Mouse (Mus musculus): ENCODE data around the gene Irx6. TPM values are rescaled to one million over a fixed set of nuclear protein-coding genes. Genes with fewer than 3 reads are reported as not detected.

Gene Irx6
- 0.90 and 0.99 TPM in 2 replicates for polyA plus RNA-seq (2016; fragmentation: Nextera tagmentation; extraction: Ambion mirVana)

- peaks cover 100% of the 10 kb centered on the region for H3K27me3 ChIP-seq (ENCODE audit: insufficient read depth, poor library complexity, severe bottlenecking)
- H3K4me1 ChIP-seq (replicated peaks) = peaks cover 57% of the 10 kb centered on the region
- H3K9me3 ChIP-seq = no peaks in the 10 kb centered on the region
- H3K4me3 ChIP-seq = peak within 1 kb of the TSS; percentile 67
- WGBS = under 1% methylated on average over 59 of the region's 62 CpGs
- peak; percentile 60 for DNase-seq (ENCODE audit: low spot score)
- 0 out of 2 replicates have a peak, but pooled peaks cover 3% of the 10 kb centered on the region for H3K36me3 ChIP-seq
- peak within 1 kb of the TSS; percentile 85 for H3K27ac ChIP-seq
These were observed at the start of gene Irx6 for GRCm38 (mm10) chr8:92674244-92675128. TSS of gene Irx6 (plus strand) at chr8:92674288.

- Histone ChIP-seq H3K9me3 (no peaks in the 10 kb centered on the region), H3K27ac (no peak overlapping the region), H3K4me1 (replicated peaks) (no peaks in the 10 kb centered on the region), H3K36me3 (no peaks in the 10 kb centered on the region), H3K4me3 (no peak overlapping the region), H3K27me3 (ENCODE audit: insufficient read depth, poor library complexity, severe bottlenecking) (no peaks in the 10 kb centered on the region)
- no peak for DNase-seq (ENCODE audit: low spot score)
- whole genome bisulfite sequencing = 66% methylated on average over 14 of the region's 14 CpGs
These were observed 45.1 kb upstream of the Irx6 start for GRCm38 (mm10) chr8:92628711-92629650.

- Histone ChIP-seq H3K36me3 (no peaks in the 10 kb centered on the region), H3K9me3 (no peaks in the 10 kb centered on the region), H3K27me3 (ENCODE audit: insufficient read depth, poor library complexity, severe bottlenecking) (no peaks in the 10 kb centered on the region), H3K27ac (no peak overlapping the region), H3K4me1 (replicated peaks) (no peaks in the 10 kb centered on the region), H3K4me3 (no peak overlapping the region)
- 94% methylated on average over 5 of the region's 5 CpGs for WGBS
- DNase-seq (ENCODE audit: low spot score) = no peak
These were observed 40.9 kb upstream of the Irx6 start for GRCm38 (mm10) chr8:92633199-92633598.

GRCm38 (mm10) chr8:92640820-92641219, 33.3 kb upstream of the Irx6 start:
- no peak overlapping the region for H3K27ac ChIP-seq
- H3K4me1 ChIP-seq (replicated peaks) = no peaks in the 10 kb centered on the region
- no peak for DNase-seq (ENCODE audit: low spot score)
- no peak overlapping the region for H3K4me3 ChIP-seq
- 84% methylated on average over 8 of the region's 8 CpGs for WGBS
- no peaks in the 10 kb centered on the region for H3K36me3 ChIP-seq
- H3K9me3 ChIP-seq = no peaks in the 10 kb centered on the region
- H3K27me3 ChIP-seq (ENCODE audit: insufficient read depth, poor library complexity, severe bottlenecking) = no peaks in the 10 kb centered on the region

GRCm38 (mm10) chr8:92646637-92647036, 27.5 kb upstream of the Irx6 start:
- Histone ChIP-seq H3K4me1 (replicated peaks) (no peaks in the 10 kb centered on the region), H3K27ac (no peak overlapping the region), H3K27me3 (ENCODE audit: insufficient read depth, poor library complexity, severe bottlenecking) (no peaks in the 10 kb centered on the region), H3K9me3 (no peaks in the 10 kb centered on the region), H3K36me3 (no peaks in the 10 kb centered on the region), H3K4me3 (no peak overlapping the region)
- WGBS = 69% methylated on average over 2 of the region's 2 CpGs
- peak; percentile 12 for DNase-seq (ENCODE audit: low spot score)

- no peak for DNase-seq (ENCODE audit: low spot score)
- no peak overlapping the region for H3K4me3 ChIP-seq
- H3K36me3 ChIP-seq = no peaks in the 10 kb centered on the region
- no peaks in the 10 kb centered on the region for H3K9me3 ChIP-seq
- 77% methylated on average over 4 of the region's 4 CpGs for WGBS
- no peaks in the 10 kb centered on the region for H3K4me1 ChIP-seq (replicated peaks)
- no peak overlapping the region for H3K27ac ChIP-seq
- peaks cover 13% of the 10 kb centered on the region for H3K27me3 ChIP-seq (ENCODE audit: insufficient read depth, poor library complexity, severe bottlenecking)
These were observed 9.9 kb upstream of the Irx6 start for GRCm38 (mm10) chr8:92664207-92664606.

GRCm38 (mm10) chr8:92670236-92670635, 3.9 kb upstream of the Irx6 start:
- no peak overlapping the region for H3K4me3 ChIP-seq
- H3K9me3 ChIP-seq = no peaks in the 10 kb centered on the region
- H3K36me3 ChIP-seq = no peaks in the 10 kb centered on the region
- H3K27me3 ChIP-seq (ENCODE audit: insufficient read depth, poor library complexity, severe bottlenecking) = peaks cover 73% of the 10 kb centered on the region
- WGBS = 58% methylated on average over 11 of the region's 11 CpGs
- no peak for DNase-seq (ENCODE audit: low spot score)
- H3K4me1 ChIP-seq (replicated peaks) = peaks cover 38% of the 10 kb centered on the region
- no peak overlapping the region for H3K27ac ChIP-seq

- 34% methylated on average over 12 of the region's 12 CpGs for WGBS
- no peak overlapping the region for H3K27ac ChIP-seq
These were observed 3.4 kb upstream of the Irx6 start for GRCm38 (mm10) chr8:92670656-92671195.

GRCm38 (mm10) chr8:92671892-92672291, 2.2 kb upstream of the Irx6 start:
- no peak for DNase-seq (ENCODE audit: low spot score)
- H3K27me3 ChIP-seq (ENCODE audit: insufficient read depth, poor library complexity, severe bottlenecking) = peaks cover 86% of the 10 kb centered on the region
- H3K4me3 ChIP-seq = no peak overlapping the region
- 0 out of 2 replicates have a peak, but pooled peaks cover under 1% of the 10 kb centered on the region for H3K36me3 ChIP-seq
- peaks cover 42% of the 10 kb centered on the region for H3K4me1 ChIP-seq (replicated peaks)
- H3K9me3 ChIP-seq = no peaks in the 10 kb centered on the region
- no peak overlapping the region for H3K27ac ChIP-seq
- 69% methylated on average over 4 of the region's 4 CpGs for WGBS

More at GRCm38 (mm10) chr8:92670656-92671195, 3.4 kb upstream of the Irx6 start:
- peaks cover 78% of the 10 kb centered on the region for H3K27me3 ChIP-seq (ENCODE audit: insufficient read depth, poor library complexity, severe bottlenecking)
- no peak for DNase-seq (ENCODE audit: low spot score)
- H3K4me1 ChIP-seq (replicated peaks) = peaks cover 42% of the 10 kb centered on the region
- H3K4me3 ChIP-seq = no peak overlapping the region
- H3K36me3 ChIP-seq = no peaks in the 10 kb centered on the region
- no peaks in the 10 kb centered on the region for H3K9me3 ChIP-seq

GRCm38 (mm10) chr8:92673101-92673500, 987 bp upstream of the Irx6 start:
- H3K9me3 ChIP-seq = no peaks in the 10 kb centered on the region
- H3K27ac ChIP-seq = no peak overlapping the region; the same call in 1 of the 2 replicates
- 0 out of 2 replicates have a peak, but pooled peaks cover 3% of the 10 kb centered on the region for H3K36me3 ChIP-seq
- no peak for DNase-seq (ENCODE audit: low spot score)
- H3K4me3 ChIP-seq = peak overlapping the region; percentile 67
- H3K27me3 ChIP-seq (ENCODE audit: insufficient read depth, poor library complexity, severe bottlenecking) = peaks cover 97% of the 10 kb centered on the region
- peaks cover 48% of the 10 kb centered on the region for H3K4me1 ChIP-seq (replicated peaks)
- WGBS = 6% methylated on average over 11 of the region's 11 CpGs

- Histone ChIP-seq H3K4me1 (replicated peaks) (peaks cover 54% of the 10 kb centered on the region), H3K27ac (peak overlapping the region; percentile 85), H3K36me3 (0 out of 2 replicates have a peak, but pooled peaks cover 3% of the 10 kb centered on the region), H3K4me3 (peak overlapping the region; percentile 67), H3K27me3 (ENCODE audit: insufficient read depth, poor library complexity, severe bottlenecking) (peaks cover 99% of the 10 kb centered on the region), H3K9me3 (no peaks in the 10 kb centered on the region)
- peak; percentile 77 for DNase-seq (ENCODE audit: low spot score)
- under 1% methylated on average over 30 of the region's 30 CpGs for WGBS
These were observed 389 bp upstream of the Irx6 start for GRCm38 (mm10) chr8:92673555-92674243.

GRCm38 (mm10) chr8:92678407-92678806, 4.3 kb downstream of the Irx6 start:
- DNase-seq (ENCODE audit: low spot score) = no peak
- H3K4me3 ChIP-seq = peak overlapping the region; percentile 34
- H3K9me3 ChIP-seq = no peaks in the 10 kb centered on the region
- 0 out of 2 replicates have a peak, but pooled peaks cover 3% of the 10 kb centered on the region for H3K36me3 ChIP-seq
- H3K27me3 ChIP-seq (ENCODE audit: insufficient read depth, poor library complexity, severe bottlenecking) = peaks cover 78% of the 10 kb centered on the region
- 7% methylated on average over 16 of the region's 16 CpGs for WGBS
- peak overlapping the region; percentile 56; the same call in 1 of the 2 replicates for H3K27ac ChIP-seq
- peaks cover 38% of the 10 kb centered on the region for H3K4me1 ChIP-seq (replicated peaks)

All from hindbrain, embryonic 10.5 days (tissue).